Mouse (Mus musculus): ENCODE measurements around the gene Fbxl15.

The Fbxl15 gene

DNA sequence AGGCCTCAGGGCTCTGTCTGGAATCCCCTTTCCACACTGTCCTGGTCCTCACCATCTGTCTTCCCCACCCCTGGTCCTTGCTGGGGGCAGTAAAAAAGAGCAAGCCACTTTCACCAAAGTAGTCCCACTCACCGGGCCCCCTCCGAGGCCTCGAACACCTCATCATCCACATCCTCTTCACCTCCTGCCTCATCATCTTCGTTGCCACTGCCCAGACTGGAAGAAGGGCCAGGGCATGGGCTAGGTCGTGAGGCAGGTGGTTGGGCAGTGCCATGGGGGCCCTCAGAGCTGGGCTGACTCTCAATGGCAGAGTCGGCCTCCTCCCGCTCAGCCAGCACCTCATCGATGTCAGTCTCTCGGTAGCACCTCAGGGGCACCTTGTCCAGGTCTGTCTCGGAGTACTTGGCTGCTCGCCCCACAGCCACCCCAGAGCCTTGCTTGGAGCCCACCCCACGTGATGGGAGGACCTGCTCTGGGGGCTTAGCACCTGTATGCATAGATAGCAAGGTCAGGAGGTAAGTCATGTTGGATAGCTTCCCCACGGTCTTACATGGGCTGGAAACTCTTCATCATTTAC is 4.9 kb upstream of the Fbxl15 start:
- DNase-seq (ENCODE audit: low spot score in 2 of 2) = no peak

DNA sequence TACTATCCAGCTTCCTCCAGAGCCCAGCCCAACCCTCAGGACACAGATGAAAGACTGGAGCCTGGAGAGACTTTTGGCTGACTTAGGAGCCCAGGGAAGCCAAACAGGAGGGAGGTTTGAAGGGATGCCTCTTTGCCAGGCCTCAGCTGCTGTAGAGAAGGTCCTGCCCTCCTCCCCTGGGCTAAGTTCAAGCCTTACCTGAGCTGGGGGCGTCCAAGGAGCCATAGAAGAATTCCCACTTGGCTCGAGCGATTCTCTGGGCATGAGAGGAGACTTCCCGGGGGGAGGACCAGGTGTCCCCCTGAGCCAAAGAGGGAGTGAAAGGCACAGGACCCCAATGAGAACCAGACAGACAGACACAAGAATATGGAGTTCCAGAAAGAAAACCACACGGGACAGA is 4.3 kb upstream of the Fbxl15 start:
- DNase-seq (ENCODE audit: low spot score in 2 of 2) = no peak

DNA sequence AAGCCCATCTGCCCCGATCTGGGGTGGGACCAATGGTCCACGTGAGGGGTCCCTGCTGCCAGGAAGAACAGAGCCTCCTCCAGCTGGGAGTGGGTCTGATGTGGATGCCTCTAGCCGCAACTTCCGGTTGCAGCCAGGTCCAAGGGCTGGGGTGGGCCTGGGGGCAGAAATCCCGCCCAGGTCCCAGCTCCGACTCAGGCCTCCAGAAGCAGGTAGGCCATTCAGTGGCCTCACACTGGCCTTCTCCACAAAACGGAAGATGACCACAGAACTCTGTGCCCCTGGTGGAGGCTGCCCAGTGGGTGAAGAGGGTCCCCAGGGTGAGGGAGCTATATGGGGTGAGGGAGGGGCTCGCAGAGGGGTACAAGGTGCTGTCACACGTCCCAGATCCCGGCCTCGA is 3.6 kb upstream of the Fbxl15 start:
- DNase-seq (ENCODE audit: low spot score in 2 of 2) = no peak

DNA sequence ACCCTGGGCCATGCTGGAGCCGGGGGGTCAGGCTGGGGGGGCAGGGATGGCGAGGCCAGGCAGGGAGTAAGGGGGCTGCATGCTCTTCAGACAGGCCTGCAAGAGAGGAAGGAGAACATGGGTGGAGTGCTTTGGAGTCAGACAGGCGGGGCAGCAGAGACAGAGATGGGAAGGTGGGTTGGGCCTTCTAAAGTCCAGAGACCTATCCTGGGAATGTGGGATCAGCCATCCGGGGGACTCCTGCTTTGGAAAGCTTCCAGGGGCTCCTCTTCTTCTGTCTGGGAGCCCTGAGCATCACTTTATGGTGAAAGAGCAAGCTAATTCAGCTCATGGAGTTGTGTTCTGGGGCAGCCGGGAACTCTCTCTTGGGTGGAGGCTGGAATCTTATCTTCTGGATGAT is 3.1 kb upstream of the Fbxl15 start:
- DNase-seq (ENCODE audit: low spot score in 2 of 2) = no peak

DNA sequence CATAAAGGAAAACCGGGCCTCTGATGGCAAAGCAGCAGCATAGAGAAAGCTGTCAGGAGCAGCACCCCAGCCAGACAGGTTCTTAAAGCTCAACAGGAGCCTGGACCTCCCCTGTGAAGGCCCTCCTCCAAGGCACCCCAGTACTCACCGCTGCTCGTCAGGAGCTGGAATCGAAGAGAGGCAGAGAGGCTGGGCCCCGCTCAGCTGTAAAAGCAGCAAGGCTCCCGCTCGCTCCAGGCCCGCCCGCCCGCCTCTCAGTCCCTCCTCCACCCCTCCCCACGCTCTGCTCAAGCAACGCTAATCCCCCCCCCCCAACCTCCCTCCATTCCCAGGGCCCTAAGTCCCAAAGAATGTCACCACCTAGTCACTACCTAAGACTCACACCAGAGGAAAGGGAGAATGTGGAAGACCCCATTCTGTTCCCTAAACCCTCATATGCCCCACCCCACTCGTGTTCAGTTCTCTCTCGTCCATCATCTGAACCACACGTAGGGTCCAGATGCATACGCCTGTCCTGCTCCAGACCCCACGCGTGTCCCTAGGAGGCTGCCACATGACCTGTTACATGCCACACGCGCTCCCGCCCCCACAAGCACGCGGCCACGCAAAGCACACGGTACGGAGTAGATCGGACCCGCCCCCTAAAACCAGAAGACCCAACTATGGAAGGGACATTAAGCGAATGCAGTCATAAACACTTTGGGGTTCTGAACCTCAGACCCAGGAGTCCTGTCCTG is 1.8 kb upstream of the Fbxl15 start:
- peak in 1 of 2 experiments; percentile 45 for DNase-seq (ENCODE audit: low spot score in 2 of 2)

DNA sequence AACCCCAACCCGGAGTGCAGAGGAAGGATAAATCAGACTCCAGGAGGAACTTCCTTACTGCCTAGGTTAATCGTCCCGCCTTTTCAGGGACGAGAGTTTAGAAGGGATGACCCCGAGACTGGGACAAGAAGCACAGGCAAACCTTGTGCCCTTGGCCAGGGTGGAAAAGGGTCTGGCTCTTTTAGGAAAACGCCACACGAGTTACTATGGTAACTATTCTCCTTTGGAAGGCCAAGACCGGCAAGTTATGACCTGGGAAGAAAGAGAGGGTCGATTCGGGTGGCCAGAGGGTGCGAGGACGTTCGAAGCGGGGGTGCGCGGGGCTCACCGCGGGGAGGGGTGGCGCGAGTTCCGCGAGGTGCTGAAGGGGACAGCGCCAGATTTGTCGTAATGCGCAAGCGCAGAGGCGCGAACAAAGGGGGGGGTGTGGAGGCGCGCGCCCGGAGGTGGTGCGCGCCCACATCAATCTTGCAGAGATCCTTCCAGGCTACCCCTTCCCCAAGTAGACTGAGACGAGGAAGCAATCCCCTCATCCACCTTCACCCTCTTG is 1.2 kb upstream of the Fbxl15 start, which contains the start of gene Psd:
TSS of gene Psd (minus strand) at position 401 of the 550 bp plus-strand sequence.
- peak; percentile 66 to 72 for DNase-seq (ENCODE audit: low spot score in 2 of 2)

DNA sequence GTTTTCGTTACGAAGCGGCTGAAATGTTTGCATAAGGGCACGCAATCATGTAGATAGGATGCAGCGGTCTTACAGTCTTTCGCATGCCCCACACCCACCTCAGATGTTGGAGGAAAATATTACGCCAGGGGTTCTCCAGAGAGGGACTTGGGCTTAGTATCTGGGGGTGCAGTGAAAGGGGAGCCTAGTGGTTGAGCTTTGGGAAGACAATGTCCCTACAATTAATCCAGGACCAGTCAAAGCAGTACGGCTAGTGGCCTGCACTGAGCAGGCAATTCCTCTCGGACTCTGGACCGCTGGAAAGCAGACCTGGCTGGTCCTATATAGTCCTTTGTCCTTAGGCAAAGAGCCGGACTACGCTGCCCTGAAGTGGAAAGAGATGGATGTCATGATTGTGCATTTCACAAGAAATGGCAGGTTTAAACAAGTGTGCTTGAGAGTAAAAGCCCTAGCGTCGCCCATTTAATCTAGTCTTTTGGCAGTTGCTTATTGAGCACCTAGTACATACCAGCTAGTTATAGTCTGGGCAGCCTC is 386 bp upstream of the Fbxl15 start:
- no peak for DNase-seq (ENCODE audit: low spot score in 2 of 2)

DNA sequence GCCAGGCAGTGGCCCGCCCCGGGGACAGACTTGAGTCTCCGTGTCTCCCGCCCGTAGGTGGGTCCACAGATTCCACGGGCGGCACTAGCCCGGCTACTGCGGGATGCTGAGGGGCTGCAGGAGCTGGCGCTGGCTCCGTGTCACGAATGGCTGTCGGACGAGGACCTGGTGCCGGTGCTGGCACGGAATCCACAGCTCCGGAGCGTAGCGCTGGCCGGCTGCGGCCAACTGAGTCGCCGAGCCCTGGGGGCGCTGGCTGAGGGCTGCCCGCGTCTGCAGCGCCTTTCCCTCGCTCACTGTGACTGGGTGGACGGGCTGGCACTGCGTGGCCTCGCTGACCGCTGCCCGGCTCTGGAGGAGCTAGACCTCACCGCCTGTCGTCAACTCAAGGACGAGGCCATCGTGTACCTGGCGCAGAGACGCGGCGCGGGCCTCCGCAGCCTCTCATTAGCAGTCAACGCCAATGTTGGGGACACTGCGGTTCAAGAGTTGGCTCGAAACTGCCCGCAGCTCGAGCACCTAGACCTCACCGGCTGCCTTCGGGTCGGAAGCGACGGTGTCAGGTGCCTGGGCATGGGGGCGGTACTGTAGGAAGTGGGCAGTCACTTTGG is 1.2 kb downstream of the Fbxl15 start:
- DNase-seq (ENCODE audit: low spot score in 2 of 2) = peak in 1 of 2 experiments; percentile 39

DNA sequence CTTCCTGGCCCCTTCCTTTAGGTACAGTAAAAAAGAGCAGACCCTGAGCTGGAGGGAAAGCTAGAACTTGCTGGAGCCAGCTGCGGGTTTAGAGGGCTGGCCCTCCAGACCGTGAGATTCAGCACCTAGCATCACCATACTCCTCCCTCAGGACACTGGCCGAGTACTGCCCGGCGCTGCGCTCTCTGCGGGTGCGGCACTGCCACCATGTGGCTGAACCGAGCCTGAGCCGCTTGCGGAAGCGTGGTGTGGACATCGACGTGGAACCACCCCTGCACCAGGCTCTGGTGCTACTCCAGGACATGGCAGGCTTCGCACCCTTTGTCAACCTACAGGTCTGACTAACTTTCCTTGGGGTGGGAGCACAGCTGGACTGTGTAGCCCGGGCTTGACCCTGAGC is 2.0 kb downstream of the Fbxl15 start:
- peak; percentile 79 to 83 for DNase-seq (ENCODE audit: low spot score in 2 of 2)

DNA sequence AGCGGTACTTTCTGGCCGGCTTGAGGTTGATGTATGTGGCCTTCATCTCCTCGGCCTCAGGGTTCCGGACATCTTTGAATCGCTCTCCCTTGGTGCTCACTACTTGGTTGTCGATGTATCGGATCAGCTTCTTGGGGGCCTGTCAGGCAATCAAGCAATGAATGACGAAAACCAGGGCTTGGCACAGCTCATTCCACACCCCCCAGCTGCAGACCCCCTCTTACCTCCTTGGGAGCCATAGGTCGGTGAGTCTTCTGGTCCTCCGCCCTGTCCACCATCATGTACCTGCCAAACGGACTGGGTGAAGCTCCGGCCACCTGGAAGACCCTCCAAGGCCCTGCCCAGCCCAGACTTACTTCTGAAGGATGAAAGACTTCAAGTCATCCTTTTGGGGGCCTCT is 2.7 kb downstream of the Fbxl15 start:
- DNase-seq (ENCODE audit: low spot score in 2 of 2) = no peak

DNA sequence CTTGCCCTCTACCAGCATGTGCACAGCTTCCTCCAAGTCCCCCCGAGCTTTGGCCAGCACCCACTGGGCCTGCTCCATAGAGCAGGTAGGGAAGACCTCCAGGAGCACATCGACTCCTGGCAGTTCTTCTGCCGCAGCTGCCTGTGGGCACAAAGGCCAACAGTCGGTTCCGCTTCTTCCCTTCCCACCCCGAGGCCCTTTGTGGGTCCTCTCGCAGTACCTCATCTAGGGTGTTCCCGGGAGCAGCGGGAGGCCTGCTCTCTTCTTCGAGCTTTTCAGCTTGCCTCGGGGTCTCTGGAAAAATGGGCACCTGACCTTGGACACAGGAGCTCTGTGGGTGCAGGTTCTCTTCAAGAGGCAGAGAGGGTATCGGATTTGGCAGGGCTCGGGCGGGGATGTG is 3.3 kb downstream of the Fbxl15 start:
- DNase-seq (ENCODE audit: low spot score in 2 of 2) = no peak

DNA sequence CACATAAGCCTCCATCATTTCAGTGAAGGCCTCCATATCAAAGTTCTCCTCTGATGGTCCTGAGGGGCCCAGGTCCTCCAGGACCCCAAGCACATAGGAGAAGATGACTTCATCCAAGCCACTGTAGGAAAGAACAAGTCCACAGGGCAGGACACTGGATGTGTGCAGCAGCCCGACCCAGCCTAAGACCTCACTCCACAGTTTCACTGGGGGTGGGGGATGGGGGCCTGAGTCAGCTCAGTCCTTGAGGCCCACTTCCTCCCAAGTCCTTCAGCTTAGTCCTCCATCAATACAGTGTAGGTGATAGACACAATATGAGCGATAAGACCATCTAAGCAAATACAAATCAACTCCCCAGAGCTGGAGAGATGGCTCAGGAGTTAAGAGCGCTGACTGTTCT is 4.0 kb downstream of the Fbxl15 start:
- DNase-seq (ENCODE audit: low spot score in 2 of 2) = no peak

DNA sequence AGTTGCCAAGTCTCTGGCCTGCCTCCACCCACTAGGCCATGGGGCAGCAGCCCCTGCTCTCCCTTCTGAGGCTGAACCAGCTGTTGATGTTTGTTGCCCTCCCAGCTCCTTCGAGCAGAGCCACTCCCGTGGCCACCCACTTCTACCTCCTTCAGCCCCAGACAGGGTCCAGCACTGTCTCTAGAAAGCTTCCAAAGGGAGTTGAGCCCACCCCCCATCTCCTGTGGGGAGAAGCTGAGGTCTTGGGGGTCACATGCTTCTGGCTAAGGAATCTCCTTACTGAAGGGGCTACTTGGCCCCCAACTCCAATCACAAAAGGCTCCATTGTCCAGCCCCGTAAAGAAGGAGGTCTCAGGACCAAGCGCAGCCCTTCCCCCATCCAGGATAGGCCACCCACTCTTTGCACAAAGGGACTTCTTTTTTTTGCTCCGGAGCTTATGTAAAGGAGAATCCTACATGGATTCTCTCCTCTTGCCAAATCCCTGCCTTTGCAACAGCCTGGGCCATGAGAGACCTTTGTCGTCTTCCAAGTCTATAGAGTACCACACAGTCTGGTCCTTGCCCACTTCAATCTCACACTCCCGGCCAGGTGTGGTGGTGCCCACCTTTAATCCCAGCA is 4.8 kb downstream of the Fbxl15 start:
- DNase-seq (ENCODE audit: low spot score in 2 of 2) = peak in 1 of 2 experiments; percentile 30

DNA sequence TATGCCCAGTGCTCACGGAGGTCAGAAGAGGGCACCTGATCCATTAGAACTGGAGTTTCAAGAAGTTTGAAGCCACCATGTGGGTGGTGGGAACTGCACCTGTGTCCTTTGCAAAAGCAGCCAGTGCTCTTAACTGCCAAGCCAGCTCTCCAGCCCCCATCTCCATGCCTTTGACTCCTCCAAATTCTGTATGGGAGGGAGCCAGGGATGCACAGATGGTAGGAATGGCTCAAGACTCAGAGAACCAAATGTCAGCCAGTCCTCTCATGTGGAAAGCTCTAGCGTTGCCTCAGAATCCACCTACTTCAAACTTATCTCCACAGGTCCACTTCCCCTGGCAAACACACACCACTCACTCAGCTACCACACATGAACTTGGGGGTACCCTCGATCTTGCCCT is 5.9 kb downstream of the Fbxl15 start:
- DNase-seq (ENCODE audit: low spot score in 2 of 2) = no peak

DNA sequence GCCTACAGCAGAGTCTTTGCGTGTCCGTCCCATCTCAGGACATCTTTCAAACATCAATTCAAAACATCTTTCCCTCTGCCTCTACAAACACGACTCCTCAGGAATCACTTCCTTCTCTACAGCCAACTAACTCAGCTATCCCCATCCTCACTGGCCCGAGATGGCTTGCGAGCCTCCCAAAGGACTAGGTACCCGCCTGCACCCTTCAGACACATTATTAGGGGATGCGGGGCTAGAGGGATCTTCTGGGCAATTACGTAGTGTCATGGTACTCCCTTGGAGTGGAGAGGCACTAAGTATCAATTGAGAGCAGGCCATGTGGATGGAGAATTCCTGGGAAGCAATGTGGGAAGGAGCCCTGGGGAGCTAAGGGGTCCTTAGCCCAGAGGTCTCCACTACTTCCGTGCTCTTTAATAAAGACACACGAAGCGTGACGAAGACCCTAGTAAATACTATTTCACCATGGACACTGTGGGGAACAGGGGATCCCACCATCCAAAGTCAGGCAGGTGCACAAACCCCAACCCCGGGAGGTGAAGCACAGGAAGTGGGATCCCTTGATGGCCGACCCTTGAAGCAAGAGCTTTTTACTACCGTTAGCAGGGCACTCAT is 9.8 kb downstream of the Fbxl15 start:
- no peak for DNase-seq (ENCODE audit: low spot score in 2 of 2)

DNA sequence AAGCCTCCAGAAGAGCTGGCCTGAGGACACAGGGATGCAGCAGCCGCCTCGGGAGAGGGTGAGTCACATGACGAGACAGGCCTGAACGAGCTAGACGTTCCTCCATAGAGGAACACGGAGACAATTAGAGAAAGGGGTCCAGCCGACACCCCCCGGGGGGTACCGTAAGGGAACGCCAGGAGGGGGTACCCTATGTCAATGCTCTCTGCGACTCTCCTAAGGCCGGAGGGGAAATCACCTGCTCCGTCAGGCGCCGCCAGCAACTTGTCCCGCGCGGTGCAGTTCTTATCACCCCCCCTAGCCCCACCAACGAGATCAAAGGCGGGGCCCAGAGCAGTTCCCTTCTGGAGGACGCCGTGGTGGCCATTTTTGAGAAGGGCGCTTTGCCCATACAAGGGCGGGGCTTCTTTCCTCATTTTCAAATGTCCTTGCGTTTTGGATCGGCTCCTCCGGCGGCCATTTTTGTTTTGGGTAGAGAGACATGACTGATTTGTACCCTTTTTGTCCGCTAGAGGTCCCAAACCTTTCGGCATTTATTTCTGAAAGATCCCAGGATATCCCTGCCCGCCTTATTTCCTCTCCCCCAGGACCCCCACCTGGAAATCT is 10.4 kb downstream of the Fbxl15 start, which contains the start of gene Cuedc2:
TSS of gene Cuedc2 (minus strand) at position 372 of the 606 bp plus-strand sequence.
- peak; percentile 98 to 99 for DNase-seq (ENCODE audit: low spot score in 2 of 2)

DNA sequence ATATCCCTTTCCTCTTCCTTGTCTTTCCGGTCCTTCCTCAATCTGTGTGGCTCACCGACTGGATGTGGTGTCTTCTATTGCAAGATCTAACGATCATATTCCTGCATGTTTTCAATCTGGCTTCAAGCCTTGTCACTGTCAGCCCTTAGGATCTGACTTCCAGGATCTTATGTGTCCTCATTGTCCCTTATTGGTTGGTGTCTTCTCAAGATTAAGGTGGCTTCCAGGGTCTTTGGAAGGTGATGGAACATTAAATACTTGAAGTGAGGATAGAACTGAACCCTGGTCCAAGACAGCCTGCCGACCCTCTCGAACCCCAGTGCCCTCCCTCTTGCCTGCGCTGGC is 10.9 kb downstream of the Fbxl15 start:
- DNase-seq (ENCODE audit: low spot score in 2 of 2) = no peak

DNA sequence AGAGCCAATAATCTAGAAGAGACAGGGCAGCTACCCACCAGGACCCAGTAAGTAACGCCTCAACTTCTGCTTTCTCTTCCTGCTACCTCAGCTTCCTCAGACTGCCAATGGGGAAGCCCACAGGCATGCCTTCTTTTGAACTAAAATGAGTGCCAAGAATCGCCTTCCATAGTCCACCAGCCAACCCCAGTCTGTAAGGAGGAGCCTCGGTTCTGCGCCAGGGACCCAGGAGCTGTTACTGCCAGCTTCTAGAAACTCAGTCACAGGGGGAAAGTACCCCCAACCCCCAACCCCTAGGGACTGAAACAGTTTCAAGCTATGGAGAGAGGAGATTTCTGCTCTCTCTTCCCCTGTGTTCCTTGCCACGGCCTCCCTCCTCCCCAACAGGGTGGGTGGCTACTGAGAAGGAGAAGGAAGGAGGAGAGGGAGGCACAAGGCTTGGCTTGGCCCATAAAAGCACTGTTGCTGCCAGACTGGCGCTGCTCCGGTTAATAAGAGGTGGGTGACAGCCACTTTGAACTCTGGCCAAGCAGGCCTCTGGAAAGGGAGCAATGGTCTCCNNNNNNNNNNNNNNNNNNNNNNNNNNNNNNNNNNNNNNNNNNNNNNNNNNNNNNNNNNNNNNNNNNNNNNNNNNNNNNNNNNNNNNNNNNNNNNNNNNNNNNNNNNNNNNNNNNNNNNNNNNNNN is 11.4 kb downstream of the Fbxl15 start:
- DNase-seq (ENCODE audit: low spot score in 2 of 2) = peak in 1 of 2 experiments; percentile 54

DNA sequence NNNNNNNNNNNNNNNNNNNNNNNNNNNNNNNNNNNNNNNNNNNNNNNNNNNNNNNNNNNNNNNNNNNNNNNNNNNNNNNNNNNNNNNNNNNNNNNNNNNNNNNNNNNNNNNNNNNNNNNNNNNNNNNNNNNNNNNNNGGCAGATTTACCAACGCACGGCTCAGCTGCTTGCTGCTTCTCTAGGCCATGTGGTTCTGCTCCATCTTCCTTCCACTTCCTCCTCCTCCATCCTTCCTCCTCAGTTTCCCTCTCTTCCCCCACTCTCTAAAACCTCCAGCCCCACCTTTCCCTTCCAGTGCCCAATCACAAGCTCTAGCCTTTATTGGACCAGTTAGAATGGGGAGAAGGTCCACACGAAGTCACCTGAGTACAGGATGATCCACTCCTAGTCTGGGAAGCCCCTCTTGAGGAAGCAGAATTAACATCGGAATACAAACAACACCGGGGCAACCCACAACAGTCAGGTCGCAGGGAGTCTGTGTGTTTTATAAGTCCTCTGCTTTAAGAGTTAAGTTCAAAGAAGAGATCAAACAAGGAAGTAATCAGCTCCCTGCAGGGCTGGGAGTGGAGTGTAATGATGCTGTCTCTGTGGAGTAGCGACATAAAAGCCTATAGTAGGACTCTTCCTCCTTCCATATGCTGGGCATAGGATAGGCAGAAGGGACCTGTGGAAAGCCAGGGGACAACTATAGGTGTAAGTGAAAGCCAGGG is 16.9 kb downstream of the Fbxl15 start:
- no peak for DNase-seq (ENCODE audit: low spot score in 2 of 2)

DNA sequence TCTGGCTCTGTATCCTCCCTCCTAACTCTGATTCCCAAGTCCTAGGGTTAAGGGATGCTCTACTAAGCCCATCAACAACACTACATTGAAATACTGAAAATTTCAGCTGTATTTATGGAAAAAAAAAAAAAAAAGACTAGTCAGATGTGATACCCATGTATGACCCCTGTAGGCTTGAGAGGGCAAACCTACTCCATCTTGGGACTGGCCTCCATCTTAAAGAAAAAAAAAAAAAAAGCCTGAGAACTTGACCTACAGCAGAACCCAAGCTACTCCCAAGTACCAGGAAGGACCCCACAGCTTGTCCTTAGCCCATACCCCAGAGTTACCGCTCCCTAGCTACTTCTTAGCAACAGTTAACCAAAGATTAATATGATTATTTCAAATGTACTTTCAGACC is 19.2 kb downstream of the Fbxl15 start:
- no peak for DNase-seq (ENCODE audit: low spot score in 2 of 2)

Measured in frontal cortex, postnatal 36 days (tissue).